Mouse (Mus musculus) 3134 (cell line): ENCODE data around the gene Trpc5os.

ENCODE experiments used
- DNase-seq: peaks from one replicate; pipeline ENCODE4 v3.0.0-alpha.2; 2011; ENCODE audit warnings: low spot score; ENCODE audit not compliant: insufficient read length; ENCODE audit errors: extremely low read depth

Gene Trpc5os

DNA sequence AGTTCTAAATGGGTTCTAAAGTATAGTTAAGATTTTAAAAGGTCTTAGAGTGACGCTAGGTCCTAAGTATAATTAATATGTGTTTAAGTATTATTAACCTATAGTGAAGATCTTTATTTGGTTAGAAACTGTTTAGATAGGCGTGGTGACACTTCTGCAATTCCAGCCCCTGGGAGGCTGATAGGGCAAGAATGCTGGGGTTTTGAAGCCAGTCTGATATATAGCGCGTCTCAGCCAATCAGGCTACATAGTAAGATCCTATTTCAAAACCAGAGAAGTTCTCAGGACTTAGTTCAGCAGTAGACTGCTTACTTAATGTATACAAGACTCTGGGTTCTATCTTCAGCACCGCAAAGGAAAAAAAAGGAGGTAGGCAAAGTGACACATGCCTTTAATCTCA, at the start of gene Trpc5os:
Gene Trpc5os (plus strand): TSS at position 301 of the 400 bp plus-strand sequence.
- no peak for DNase-seq

- no peak for DNase-seq
These were observed 48.3 kb upstream of the Trpc5os start for GRCm38 (mm10) chrX:144408036-144408435.

- no peak for DNase-seq
These were observed 36.1 kb upstream of the Trpc5os start for GRCm38 (mm10) chrX:144420259-144420658.

DNA sequence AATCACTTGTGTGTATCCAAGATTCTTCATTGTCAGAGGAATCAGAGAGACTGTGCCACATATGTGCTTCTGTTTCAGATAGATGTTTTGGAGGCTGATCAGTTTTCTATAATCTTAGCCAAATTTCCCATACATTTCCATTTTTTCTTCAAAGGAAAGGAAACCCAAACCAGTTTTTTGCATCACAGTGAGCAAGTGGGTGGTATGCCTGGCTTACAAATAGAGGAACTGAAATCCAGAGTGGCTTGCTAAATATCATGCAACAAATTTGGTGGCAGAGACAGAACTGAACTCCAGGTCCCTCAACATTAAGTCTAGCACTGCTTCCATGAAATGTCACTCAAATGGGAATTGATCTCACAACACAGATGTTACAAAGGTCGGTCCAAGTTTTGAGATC, 35.3 kb upstream of the Trpc5os start:
- DNase-seq: no peak

- no peak for DNase-seq
These were observed 32.5 kb upstream of the Trpc5os start for GRCm38 (mm10) chrX:144423848-144424247.

DNA sequence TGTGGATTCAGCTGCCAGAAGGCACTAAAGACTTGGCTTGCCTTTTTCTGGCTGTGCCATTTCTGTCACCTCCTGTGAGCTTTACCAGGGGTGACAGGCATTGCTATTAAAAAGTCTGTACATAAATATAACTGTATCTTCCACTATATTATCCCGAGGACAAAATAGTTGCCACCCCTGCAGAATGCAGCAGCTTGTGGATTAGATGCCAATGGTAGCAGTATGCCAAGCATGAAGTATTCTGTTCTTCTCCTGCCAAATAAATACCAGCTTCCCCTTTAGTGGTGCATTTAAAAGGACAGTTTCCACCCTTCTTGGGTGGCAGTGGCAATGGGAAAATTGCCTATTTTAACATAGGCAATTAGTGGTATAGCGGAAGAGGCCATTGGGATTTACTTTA, 8.0 kb downstream of the Trpc5os start:
- no peak for DNase-seq

- no peak for DNase-seq
These were observed 35.0 kb downstream of the Trpc5os start for GRCm38 (mm10) chrX:144491394-144491793.

DNA sequence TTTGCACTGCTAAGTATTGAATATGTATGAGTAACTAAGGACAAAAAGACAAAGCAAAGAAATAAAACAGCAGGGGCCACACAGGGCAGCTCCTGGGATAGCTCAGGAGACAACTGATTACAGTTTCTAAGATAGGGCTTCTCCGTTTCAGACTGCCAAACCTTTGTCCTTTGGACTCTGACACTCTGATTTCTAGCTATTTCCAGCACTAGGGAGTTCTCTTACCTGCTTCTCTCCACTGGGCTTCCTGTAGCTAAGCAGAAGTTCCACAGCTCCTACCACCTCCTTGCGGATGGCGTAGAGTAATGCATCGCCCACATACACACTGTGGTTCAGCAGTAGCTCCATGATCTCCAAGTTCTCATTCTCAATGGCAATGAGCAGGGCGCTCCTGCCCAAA, 66.9 kb downstream of the Trpc5os start:
- DNase-seq: no peak

DNA sequence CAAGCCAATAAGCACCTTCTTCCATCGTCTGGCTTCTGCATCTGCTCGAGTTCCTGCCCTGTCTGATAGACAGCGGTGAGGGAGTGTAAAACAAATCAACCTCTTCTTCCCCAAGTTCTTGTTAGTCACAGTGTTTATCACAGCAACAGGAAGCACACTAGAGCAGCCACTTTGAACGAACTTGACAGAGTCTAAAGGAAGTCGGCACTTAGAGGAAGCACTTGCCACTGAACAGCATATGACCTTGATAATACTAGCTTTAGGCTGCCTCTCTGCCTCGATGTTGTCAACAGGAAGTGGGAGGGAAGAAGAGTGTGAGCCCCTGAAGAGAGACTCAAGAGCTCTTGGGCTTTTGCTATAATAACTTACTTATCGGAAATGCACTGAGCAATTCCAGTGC, 69.7 kb downstream of the Trpc5os start:
- DNase-seq: no peak
